Mouse (Mus musculus) neural tube, embryonic 11.5 days (tissue): ENCODE results near the gene Gmppa. TPM values are rescaled to one million over a fixed set of nuclear protein-coding genes. Genes with fewer than 3 reads are reported as not detected.

ENCODE experiments used
- ATAC-seq: fragments of 200-750 bp; cut with Nextera tagmentation; 2 replicates; pipeline ENCODE4 v1.8.0; 2017; ENCODE audit warnings: moderate number of reproducible peaks, mild to moderate bottlenecking, moderate TSS enrichment, moderate library complexity; ENCODE audit not compliant: insufficient read depth, low FRiP score, low TSS enrichment
- DNase-seq: peaks from one replicate; pipeline ENCODE4 v3.0.0-alpha.2; 2015; ENCODE audit warnings: low spot score
- H3K27ac ChIP-seq: fragments of 300-500 bp; sonication (generic); 2 replicates; pipeline ENCODE4 v1.5.1; 2014; ENCODE audit warnings: low read depth, mild to moderate bottlenecking, low read length
- H3K27me3 ChIP-seq: fragments of 300-500 bp; sonication (generic); 2 replicates; pipeline ENCODE4 v1.6.1; 2014; ENCODE audit warnings: mild to moderate bottlenecking, low read length, mixed read lengths; ENCODE audit not compliant: control insufficient read depth, insufficient read depth
- H3K36me3 ChIP-seq: fragments of 300-500 bp; sonication (generic); 2 replicates; pipeline ENCODE4 v1.6.1; 2014; ENCODE audit warnings: mild to moderate bottlenecking, low read length, moderate library complexity, mixed read lengths; ENCODE audit not compliant: control insufficient read depth, insufficient read depth
- H3K4me1 ChIP-seq: fragments of 300-500 bp; sonication (generic); 2 replicates; pipeline ENCODE4 v1.6.1; 2014; ENCODE audit warnings: low read length, mixed read lengths; ENCODE audit not compliant: control insufficient read depth, insufficient read depth
- H3K4me2 ChIP-seq: fragments of 300-500 bp; sonication (generic); 2 replicates; pipeline ENCODE4 v1.6.1; 2014; ENCODE audit warnings: low read depth, mild to moderate bottlenecking, moderate library complexity
- H3K4me3 ChIP-seq: fragments of 300-500 bp; sonication (generic); 2 replicates; pipeline ENCODE4 v1.5.1; 2014; ENCODE audit warnings: low read depth, low read length
- H3K9ac ChIP-seq: fragments of 300-500 bp; sonication (generic); 2 replicates; pipeline ENCODE4 v1.6.1; 2014; ENCODE audit warnings: mild to moderate bottlenecking, low read length
- H3K9me3 ChIP-seq: fragments of 300-500 bp; sonication (generic); 2 replicates; pipeline ENCODE4 v1.6.1; 2016; ENCODE audit warnings: low read length; ENCODE audit not compliant: control insufficient read depth
- WGBS: fragments of 180-500 bp; shearing (Covaris S2); extraction: QIAGEN DNeasy Blood & Tissue Kit; methylation state at CpG from one replicate; pipeline ENCODE4 v1.1.7; 2014; 5-methylcytosine and 5-hydroxymethylcytosine counted together
- polyA plus RNA-seq: library from polyadenylated mRNA; unstranded; fragments of >200 nt; fragmentation: Nextera tagmentation; extraction: Ambion mirVana; gene quantifications from 2 replicates; pipeline ENCODE4 v1.2.1, GENCODE M21; 2014

Gmppa gene
- polyA plus RNA-seq, 1 experiment from 2014 or later = 62.5 TPM

DNA sequence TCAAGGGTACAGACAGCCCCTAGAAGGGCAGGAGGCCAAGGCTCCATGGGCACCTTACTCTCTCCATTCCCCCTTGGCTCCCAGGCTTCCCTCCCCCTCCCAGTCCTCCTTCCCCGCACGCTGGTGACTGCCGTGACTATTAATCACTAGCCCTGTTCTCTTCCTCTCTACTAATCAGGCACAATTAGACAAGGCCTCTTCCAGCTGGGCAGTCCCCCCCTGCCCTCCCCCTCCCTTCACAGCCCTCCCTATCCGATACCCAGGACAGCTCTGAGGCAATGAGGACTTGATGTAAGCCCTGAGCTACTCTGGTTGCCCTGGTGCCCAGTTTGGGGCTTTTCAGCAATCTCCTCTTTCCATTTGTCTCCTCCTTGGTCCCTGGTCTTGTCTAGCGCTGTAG lies 20.2 kb downstream of the Gmppa start:
- Histone ChIP-seq H3K27ac (peak overlapping the region; percentile 45; the same call in 1 of the 2 replicates), H3K27me3 (peaks cover 14% of the 10 kb centered on the region), H3K9ac (no peak overlapping the region), H3K9me3 (no peaks in the 10 kb centered on the region), H3K4me1 (peaks cover 50% of the 10 kb centered on the region), H3K4me3 (no peak overlapping the region), H3K36me3 (no peaks in the 10 kb centered on the region), H3K4me2 (no peak overlapping the region)
- WGBS = 9% methylated on average over 5 of the region's 5 CpGs
- peak; percentile 56 for DNase-seq
- ATAC-seq = peak; percentile 70

GRCm38 (mm10) chr1:75456746-75457564 lies 21.2 kb downstream of the Gmppa start:
- H3K36me3 ChIP-seq = no peaks in the 10 kb centered on the region
- H3K9me3 ChIP-seq = no peaks in the 10 kb centered on the region
- H3K27me3 ChIP-seq = peaks cover 5% of the 10 kb centered on the region
- peak overlapping the region; percentile 75 for H3K27ac ChIP-seq
- ATAC-seq = 0 out of 2 replicates have a peak, but pooled peaks have one; percentile 14
- no peak for DNase-seq
- 9% methylated on average over 14 of the region's 14 CpGs for WGBS
- 0 out of 2 replicates have a peak overlapping the region, but pooled peaks have one; percentile 9 for H3K4me2 ChIP-seq
- peaks cover 45% of the 10 kb centered on the region for H3K4me1 ChIP-seq
- H3K9ac ChIP-seq = no peak overlapping the region
- H3K4me3 ChIP-seq = no peak overlapping the region

DNA sequence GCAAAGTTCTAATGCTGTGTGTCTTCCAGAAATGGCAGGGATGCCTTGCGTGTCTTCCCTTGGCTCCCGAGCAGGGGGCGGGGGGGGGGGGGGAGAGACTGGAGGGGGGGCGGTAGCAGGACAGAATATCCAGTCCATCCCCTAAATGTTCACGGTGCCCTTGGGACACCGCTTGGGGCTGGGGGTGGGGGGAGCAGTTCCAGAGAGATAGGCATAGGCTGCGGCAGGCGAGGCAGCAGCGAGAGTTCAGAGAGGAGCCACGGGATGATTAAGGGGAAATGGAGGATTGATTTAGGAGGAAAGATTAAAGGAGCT lies 21.9 kb downstream of the Gmppa start:
- H3K9me3 ChIP-seq = no peaks in the 10 kb centered on the region
- H3K4me1 ChIP-seq = peaks cover 45% of the 10 kb centered on the region
- no peak overlapping the region for H3K4me3 ChIP-seq
- H3K27ac ChIP-seq = peak overlapping the region; percentile 75
- H3K4me2 ChIP-seq = peak overlapping the region; percentile 39; the same call in 1 of the 2 replicates
- peak; percentile 42 for ATAC-seq
- peak overlapping the region; percentile 26; the same call in 1 of the 2 replicates for H3K9ac ChIP-seq
- 0 out of 2 replicates have a peak, but pooled peaks cover 2% of the 10 kb centered on the region for H3K27me3 ChIP-seq
- WGBS = 3% methylated on average over 6 of the region's 10 CpGs
- peak; percentile 58 for DNase-seq
- no peaks in the 10 kb centered on the region for H3K36me3 ChIP-seq

GRCm38 (mm10) chr1:75458025-75458788 lies 22.5 kb downstream of the Gmppa start:
- peak; percentile 72 for DNase-seq
- 2% methylated on average over 42 of the region's 42 CpGs for WGBS
- Histone ChIP-seq H3K4me3 (peak overlapping the region; percentile 7; the same call in 1 of the 2 replicates), H3K4me2 (peak overlapping the region; percentile 39), H3K9me3 (no peaks in the 10 kb centered on the region), H3K4me1 (peaks cover 42% of the 10 kb centered on the region), H3K36me3 (no peaks in the 10 kb centered on the region), H3K9ac (peak overlapping the region; percentile 26), H3K27ac (peak overlapping the region; percentile 75), H3K27me3 (0 out of 2 replicates have a peak, but pooled peaks cover 2% of the 10 kb centered on the region)
- peak; percentile 46 for ATAC-seq

GRCm38 (mm10) chr1:75458789-75459684 lies 23.3 kb downstream of the Gmppa start:
- H3K4me1 ChIP-seq = peaks cover 42% of the 10 kb centered on the region
- H3K27me3 ChIP-seq = 0 out of 2 replicates have a peak, but pooled peaks cover 2% of the 10 kb centered on the region
- H3K9me3 ChIP-seq = no peaks in the 10 kb centered on the region
- no peaks in the 10 kb centered on the region for H3K36me3 ChIP-seq
- peak overlapping the region; percentile 39 for H3K4me2 ChIP-seq
- DNase-seq (no peak), ATAC-seq (no peak)
- 20% methylated on average over 23 of the region's 23 CpGs for WGBS
- peak overlapping the region; percentile 75 for H3K27ac ChIP-seq
- peak overlapping the region; percentile 7; the same call in 1 of the 2 replicates for H3K4me3 ChIP-seq
- peak overlapping the region; percentile 26 for H3K9ac ChIP-seq

- H3K4me2 ChIP-seq = no peak overlapping the region
- ATAC-seq (no peak), DNase-seq (no peak)
- WGBS = 80% methylated on average over 7 of the region's 7 CpGs
- peaks cover 35% of the 10 kb centered on the region for H3K4me1 ChIP-seq
- peaks cover 2% of the 10 kb centered on the region; the same call in 1 of the 2 replicates for H3K27me3 ChIP-seq
- H3K27ac ChIP-seq = no peak overlapping the region
- H3K36me3 ChIP-seq = no peaks in the 10 kb centered on the region
- H3K4me3 ChIP-seq = no peak overlapping the region
- no peaks in the 10 kb centered on the region for H3K9me3 ChIP-seq
- no peak overlapping the region for H3K9ac ChIP-seq
Observed at GRCm38 (mm10) chr1:75460297-75460696, 24.6 kb downstream of the Gmppa start.

GRCm38 (mm10) chr1:75462636-75463035 lies 26.9 kb downstream of the Gmppa start:
- WGBS = 8% methylated on average over 1 of the region's 1 CpGs
- Histone ChIP-seq H3K4me3 (no peak overlapping the region), H3K36me3 (no peaks in the 10 kb centered on the region), H3K27ac (no peak overlapping the region), H3K27me3 (peaks cover 3% of the 10 kb centered on the region; the same call in 1 of the 2 replicates), H3K9ac (no peak overlapping the region), H3K4me1 (peaks cover 20% of the 10 kb centered on the region; the same call in 1 of the 2 replicates), H3K9me3 (no peaks in the 10 kb centered on the region), H3K4me2 (no peak overlapping the region)
- ATAC-seq (no peak), DNase-seq (no peak)

DNA sequence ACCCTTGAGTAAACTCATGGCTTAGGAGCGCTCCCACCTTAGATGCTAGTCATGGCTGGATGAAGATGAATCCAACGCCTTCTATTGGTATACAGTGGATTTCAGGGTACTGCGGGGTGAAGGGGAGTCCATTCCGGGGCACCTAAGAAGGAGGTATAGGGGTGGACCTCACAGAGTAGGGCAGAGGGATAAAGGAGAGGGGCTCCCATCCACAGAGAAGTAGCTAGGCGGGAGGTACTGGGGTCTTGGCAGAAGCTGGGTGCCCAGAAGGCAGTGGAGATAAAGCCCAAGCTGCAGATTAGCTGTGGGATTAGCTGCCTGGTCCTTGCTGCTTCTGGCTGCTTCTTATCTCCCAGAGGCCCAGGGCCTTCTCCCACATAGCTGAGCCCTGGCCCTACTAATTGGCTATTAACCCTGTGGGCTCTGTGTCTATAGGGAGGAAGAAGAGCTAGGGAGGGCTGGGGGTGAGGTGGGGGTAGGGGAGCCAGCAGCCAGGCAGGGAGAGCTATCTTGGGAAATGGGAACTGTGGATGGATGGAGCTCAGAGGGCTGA lies 28.0 kb downstream of the Gmppa start:
- no peak for DNase-seq
- Histone ChIP-seq H3K27ac (no peak overlapping the region), H3K9me3 (no peaks in the 10 kb centered on the region), H3K36me3 (no peaks in the 10 kb centered on the region), H3K9ac (no peak overlapping the region), H3K4me1 (peaks cover 14% of the 10 kb centered on the region; the same call in 1 of the 2 replicates), H3K4me2 (no peak overlapping the region), H3K27me3 (peaks cover 3% of the 10 kb centered on the region; the same call in 1 of the 2 replicates), H3K4me3 (no peak overlapping the region)
- WGBS = 87% methylated on average over 5 of the region's 5 CpGs
- no peak for ATAC-seq
